Mouse (Mus musculus) stomach, postnatal 0 days (tissue): Measurements from ENCODE around the gene Fry.

Experiments used
- CTCF ChIP-seq: IDR thresholded peaks from 2 replicates; pipeline ENCODE4 v1.5.1; 2016; ENCODE audit warnings: antibody characterized with exemption, low read depth, mild to moderate bottlenecking, moderate library complexity
- EP300 ChIP-seq: optimal IDR thresholded peaks from 2 replicates; pipeline ENCODE3; 2016; ENCODE audit warnings: antibody characterized with exemption

- no peak for TF ChIP-seq EP300
- no peak for TF ChIP-seq CTCF
These were observed 169.5 kb downstream of the Fry start for GRCm38 (mm10) chr5:150287949-150288348.
